Mouse (Mus musculus) brain, embryonic 14.5 days (tissue): ENCODE data around the gene Fgf13. TPM values are rescaled to one million over a fixed set of nuclear protein-coding genes. Genes with fewer than 3 reads are reported as not detected.
A peak's percentile ranks its signal among the peaks of the same experiment; 100 is the strongest.

ENCODE experiments used
- DNase-seq: peaks from one replicate; pipeline ENCODE4 v3.0.0-alpha.2; 2011; ENCODE audit warnings: low read depth
- CTCF ChIP-seq: fragments of 200-500 bp; IDR thresholded peaks from 2 replicates; pipeline ENCODE4 v1.5.1; 2012; ENCODE audit warnings: inconsistent platforms, mild to moderate bottlenecking, moderate library complexity, borderline replicate concordance; ENCODE audit not compliant: insufficient read depth, insufficient read length; ENCODE audit errors: extremely low read depth
- POLR2A ChIP-seq: fragments of 200-500 bp; IDR thresholded peaks from 2 replicates; pipeline ENCODE4 v1.6.1; 2012; ENCODE audit warnings: mild to moderate bottlenecking, inconsistent platforms, borderline replicate concordance; ENCODE audit not compliant: poor library complexity, insufficient read depth, insufficient read length, severe bottlenecking; ENCODE audit errors: extremely low read depth
- polyA plus RNA-seq: library from polyadenylated mRNA; depleted of rRNA; stranded (reverse); fragments of >200 nt; gene quantifications from 2 replicates; pipeline ENCODE4 v1.2.3, GENCODE M21; 2012

Fgf13 gene
- polyA plus RNA-seq, 1 experiment = 126 TPM

DNA sequence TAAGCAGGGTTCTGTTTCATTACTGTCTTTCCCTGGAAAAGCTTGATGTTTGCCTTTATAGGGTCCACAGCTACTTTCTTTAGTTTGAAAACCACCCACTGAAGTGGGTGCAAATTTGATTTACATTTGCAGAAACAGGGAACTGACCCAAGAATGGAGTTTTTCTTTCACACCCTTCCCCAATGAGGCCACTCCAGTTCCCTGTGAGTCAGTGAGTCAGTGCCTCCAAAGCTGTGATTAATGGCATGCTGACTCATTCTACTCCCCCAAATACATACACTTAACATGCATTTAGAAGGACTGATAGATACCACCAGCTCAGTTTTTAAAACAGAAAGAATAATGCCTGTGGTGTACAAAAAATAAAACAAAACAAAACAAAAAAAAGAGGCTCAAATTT, 316.3 kb downstream of the Fgf13 start:
- DNase-seq = no peak
- TF ChIP-seq POLR2A (no peak), CTCF (no peak)

DNA sequence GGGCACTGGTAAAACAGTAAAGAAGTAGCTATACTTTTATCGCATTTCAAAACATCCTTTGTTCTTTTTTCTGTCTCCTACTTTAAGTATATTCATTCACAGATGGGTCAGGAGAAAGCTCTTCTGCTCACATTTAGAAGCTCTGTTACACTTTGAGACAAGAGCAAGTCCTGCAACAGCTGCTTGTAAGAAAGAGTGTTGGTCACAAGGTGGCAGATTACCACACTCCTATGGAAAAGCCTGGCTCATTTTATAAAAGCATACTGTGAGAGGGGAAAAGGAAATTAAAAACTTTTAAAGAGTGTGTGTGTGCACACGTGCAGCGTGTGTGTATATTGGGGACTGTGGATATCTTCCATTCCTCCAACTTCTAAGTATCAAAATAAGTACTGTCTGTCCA, 324.1 kb downstream of the Fgf13 start:
- no peak for TF ChIP-seq POLR2A
- TF ChIP-seq CTCF = 0 out of 2 replicates have a peak, but pooled peaks have one; percentile 7
- DNase-seq = peak; percentile 17

DNA sequence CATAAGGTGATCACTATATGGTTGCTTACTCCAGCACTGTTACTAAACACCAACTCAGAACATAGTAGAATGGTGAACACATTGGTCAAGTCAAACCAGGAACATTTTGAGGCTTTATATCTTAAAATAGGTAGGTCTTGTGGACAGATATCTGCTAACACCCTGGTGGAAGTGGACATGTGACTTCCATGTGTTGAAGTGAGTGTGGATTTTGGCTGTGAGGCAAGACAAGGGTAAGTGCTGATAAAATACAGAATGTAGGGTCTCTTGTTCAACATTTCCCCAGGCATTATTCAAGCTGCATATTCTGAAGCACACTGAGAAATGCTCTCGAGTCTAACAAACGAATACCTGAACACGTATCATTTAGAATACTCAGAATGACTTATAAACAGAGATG, 324.7 kb downstream of the Fgf13 start:
- DNase-seq = no peak
- TF ChIP-seq POLR2A = no peak
- TF ChIP-seq CTCF = no peak

DNA sequence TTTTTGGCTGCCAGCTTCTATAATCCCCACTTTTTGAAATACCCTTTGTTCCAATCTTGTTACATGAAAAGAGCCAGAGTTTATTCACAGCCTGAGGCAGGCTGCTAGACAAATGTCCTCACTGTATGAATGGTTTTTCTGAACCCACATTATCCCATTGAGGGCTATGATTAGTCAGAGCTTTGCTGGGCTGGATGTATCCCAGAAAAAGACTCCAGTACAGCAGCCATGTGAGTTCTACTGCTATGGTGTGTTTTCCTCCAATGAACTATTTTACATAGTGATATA, 326.5 kb downstream of the Fgf13 start:
- TF ChIP-seq POLR2A = no peak
- TF ChIP-seq CTCF = no peak
- DNase-seq = peak; percentile 90

DNA sequence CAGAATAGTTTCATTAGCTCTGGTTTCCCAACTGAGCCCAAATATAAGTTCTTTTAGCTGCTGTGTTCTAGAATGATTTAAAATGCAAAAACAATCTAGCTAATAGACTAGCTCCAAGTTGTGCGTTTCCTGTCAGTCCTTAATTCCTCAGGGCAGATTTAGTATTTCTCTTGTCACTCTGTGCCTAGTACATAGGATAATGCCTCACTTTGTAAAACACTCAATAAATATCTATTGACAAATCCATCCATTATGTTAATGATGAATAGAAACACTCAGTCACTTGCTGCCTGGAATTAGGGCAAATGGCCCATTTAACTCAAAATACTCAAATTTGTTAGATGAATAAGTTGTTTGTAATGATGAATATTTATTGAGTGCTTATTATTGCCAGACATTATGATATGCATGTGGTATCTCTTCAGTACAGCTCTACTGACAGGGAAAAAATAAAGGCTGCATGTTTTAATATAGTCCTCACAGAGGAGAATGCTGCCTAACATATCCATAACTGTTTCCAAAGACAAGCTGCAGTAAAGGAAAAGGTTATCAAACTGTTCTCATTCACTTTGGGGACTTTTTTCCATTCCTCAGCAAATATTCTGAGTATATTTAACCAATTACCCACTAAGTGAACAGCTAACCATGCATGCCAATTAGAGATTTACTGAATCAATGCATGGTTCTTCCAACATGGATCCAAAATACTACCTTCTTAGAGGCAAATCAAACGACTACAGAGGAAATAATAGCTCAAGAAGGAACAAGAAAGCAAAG, 327.0 kb downstream of the Fgf13 start:
- TF ChIP-seq CTCF (no peak), POLR2A (no peak)
- peak; percentile 51 for DNase-seq

DNA sequence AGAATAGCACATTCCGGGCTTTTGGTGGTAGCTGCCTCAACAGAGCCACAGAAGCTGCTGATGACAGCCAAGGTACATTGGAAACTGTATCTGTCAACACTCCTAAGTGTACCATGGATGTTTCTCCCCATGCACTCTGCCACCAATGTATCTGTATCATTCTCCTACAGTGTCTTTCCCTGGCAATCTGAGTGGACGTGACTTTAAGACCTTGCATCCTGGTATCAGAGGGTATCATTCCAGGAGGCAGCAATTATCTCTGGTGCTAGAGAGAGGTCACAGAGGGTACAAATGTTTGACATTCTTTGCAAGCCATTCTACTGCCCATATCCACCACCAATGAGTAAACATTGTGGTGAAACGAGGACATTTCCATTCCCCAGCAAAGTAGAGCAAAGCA, 347.2 kb downstream of the Fgf13 start:
- DNase-seq = no peak
- TF ChIP-seq CTCF (no peak), POLR2A (no peak)

DNA sequence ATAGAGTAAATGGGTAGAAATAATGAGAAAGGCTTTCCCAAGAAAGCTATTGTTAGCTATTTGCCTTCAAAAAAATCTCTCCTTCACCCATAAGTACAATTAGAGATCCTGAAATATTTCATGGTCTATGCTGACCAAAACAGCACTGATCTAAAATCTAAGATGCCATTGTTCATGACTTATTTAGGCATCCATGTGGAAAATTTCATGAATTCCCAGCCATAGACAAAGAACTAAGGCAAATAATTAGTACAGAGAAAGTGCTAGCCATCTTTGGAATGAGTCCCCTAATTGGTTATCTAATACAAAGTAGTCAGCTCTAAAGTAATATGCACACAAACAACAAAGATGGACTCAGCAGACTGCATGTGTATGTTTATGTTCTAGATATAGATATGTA, 366.7 kb downstream of the Fgf13 start:
- DNase-seq = no peak
- TF ChIP-seq CTCF = no peak
- TF ChIP-seq POLR2A = no peak

DNA sequence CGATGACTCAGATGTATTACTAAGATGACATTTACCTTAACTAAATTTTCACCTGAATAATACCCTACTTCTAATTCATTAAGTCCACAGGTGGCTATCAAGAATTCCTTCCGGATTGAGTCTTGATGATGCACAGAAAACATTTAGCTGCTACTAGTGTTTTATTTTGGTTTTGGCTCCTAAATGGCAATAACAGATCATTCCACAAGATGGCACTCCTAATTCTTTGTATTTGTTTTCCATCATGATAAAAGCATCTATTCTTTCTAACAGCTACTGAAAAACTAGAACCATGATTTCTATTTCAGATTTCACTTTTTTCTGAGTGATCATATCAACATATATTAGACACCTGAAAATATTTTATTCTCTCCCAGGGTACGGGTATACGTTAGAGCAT, 373.7 kb downstream of the Fgf13 start:
- peak; percentile 44 for DNase-seq

DNA sequence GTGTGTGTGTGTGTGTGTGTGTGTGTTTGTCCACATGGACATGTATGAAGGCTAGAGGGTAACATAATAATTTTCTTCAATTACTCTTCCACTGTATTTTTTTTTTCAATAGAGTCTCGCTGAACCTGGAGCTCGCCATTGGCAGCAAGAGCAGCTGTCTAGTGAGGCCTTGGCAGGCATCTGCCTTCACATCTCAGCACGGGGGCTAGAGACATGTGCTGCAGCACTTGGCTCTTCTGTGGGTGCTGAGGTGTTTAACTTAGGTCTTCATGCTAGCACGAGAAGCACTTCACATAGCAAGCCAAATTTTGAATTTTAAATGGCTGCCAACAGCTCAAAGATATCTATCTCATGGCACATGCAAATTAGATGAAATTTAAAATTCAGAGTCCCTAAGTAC, 380.9 kb downstream of the Fgf13 start:
- DNase-seq = peak; percentile 39

More for the DNA sequence above, 373.7 kb downstream of the Fgf13 start:
- TF ChIP-seq POLR2A (no peak), CTCF (no peak)

DNA sequence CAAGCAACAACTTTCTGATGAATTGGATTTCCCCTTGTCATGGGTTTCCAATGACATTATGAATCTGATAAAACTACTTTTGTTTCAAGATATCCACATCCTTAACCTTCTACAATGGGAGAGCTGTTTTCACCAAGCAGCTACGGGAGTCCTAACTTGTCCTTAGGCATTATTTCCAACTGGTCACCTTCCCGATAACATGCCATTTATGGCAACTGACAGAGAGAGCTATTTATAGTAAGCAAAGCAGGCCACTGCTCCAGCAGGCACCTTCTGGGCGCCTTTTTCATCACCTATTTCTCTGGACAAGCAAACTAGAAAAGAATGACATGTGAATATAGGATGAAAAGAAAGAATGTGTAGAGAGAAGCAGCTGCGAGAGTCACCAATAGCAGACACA, 385.5 kb downstream of the Fgf13 start:
- TF ChIP-seq CTCF (no peak), POLR2A (no peak)
- DNase-seq = no peak

More for the DNA sequence above, 380.9 kb downstream of the Fgf13 start:
- TF ChIP-seq CTCF (no peak), POLR2A (no peak)

DNA sequence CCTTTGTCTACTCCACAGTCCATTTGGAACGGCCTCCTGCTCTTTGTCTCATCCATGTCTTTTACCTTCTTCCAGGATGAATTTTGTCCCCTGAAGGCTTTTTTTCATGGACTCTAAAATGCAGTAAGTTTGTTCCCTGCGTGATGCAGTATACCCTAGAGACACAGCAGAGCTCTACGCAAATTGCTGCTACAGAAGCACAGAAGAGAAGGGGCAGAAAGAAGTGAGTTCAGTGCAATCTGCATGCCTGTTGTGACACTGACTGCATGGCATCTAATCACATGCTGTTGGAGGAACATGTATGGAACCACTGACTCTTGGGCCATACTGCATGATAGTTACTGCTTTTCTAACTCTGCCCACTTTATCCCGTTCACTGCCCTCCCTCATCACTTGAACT, 388.2 kb downstream of the Fgf13 start:
- TF ChIP-seq POLR2A (no peak), CTCF (no peak)
- no peak for DNase-seq

DNA sequence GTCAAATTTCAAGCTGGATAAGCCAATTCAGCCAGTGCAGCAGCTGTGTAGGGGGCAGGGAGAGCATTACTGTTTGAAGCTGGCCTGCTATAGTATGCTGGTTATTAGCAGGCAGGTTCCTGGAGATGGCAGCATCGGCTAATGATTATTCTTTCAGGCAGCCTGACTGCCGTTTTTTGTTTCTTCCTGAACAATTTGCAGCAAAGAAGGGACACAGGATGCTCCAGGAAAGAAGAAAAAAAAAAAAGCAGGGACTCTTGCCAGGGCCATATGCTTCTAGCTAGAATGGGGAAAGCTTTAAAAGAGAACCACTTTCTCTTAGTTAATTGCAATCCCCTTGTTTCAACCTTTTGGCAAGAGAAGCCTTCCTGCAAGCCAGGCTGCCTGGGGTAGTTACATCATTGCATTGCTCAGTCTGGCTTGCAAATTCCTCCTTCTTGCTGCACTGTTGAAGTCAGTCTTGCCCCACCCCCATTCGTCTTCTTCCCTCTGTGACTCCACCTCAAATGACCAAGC, 388.7 kb downstream of the Fgf13 start:
- peak; percentile 92 for DNase-seq
- no peak for TF ChIP-seq POLR2A
- peak; percentile 47; the same call in 1 of the 2 replicates for TF ChIP-seq CTCF
